Comparison of ENCODE assay signal across 8 mouse cellular contexts in the genomic region with DNA sequence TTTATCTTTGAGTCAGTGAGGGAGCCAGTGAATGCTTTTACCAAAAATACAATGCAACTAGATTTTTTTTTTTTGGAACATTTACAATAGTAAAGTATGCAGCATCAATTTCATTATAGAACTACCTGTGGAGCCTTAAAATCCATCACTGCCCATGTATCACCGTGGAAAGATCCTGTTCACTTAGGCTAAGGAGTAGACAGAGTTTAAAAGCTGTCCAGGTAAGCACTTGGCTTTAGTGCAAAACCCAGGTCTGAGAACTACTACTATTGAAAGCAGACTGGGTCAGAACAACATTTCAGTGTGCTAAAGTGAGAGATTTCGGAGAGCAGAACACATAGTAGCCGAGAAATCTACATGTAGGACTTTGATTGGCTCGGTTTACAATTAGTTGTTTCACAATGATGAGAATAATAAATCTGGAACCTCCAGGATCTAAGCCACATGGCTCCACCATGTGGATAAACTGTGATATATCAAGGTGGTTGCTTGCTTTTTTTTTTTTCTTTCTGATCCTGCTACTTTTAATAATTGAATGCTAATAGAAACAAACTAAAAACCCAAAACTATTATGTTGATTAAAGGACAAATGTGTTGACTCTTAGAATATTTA. TPM values are rescaled to one million over a fixed set of nuclear protein-coding genes. Genes with fewer than 3 reads are reported as not detected.
DNase-seq lines count a peak whose midpoint lies in the region; ATAC-seq and TF ChIP-seq lines count a peak whose summit lies in the region.

No protein-coding gene starts in this region.

- no peaks in the 10 kb centered on the region for H3K4me1 ChIP-seq in forebrain, embryonic 11.5 days (replicated peaks; ENCODE audit: control insufficient read depth, insufficient read depth, low read length)
- H3K4me1 ChIP-seq in midbrain, postnatal 0 days (ENCODE audit: insufficient read depth, low read length), result no peaks in the 10 kb centered on the region
- no peaks in the 10 kb centered on the region for H3K4me1 ChIP-seq in liver, embryonic 11.5 days (replicated peaks; ENCODE audit: control insufficient read depth, insufficient read depth, low read length)

- no peaks in the 10 kb centered on the region for H3K27me3 ChIP-seq in forebrain, embryonic 11.5 days (ENCODE audit: control insufficient read depth, insufficient read depth, low read length)
- H3K27me3 ChIP-seq in midbrain, postnatal 0 days (ENCODE audit: insufficient read depth, low read length), result no peaks in the 10 kb centered on the region
- no peaks in the 10 kb centered on the region for H3K27me3 ChIP-seq in liver, embryonic 11.5 days (replicated peaks; ENCODE audit: control insufficient read depth, insufficient read depth, low read length)

- WGBS in forebrain, embryonic 11.5 days, result 42% methylated on average over 4 of the region's 4 CpGs
- 30% methylated on average over 4 of the region's 4 CpGs for WGBS in midbrain, postnatal 0 days
- 39% methylated on average over 4 of the region's 4 CpGs for WGBS in liver, embryonic 11.5 days

- no peak for DNase-seq in left cerebral cortex, adult 2 months (ENCODE audit: extremely low spot score in 1 of 2, low spot score in 2 of 2)
- DNase-seq in left cerebral cortex, adult 18-20 months (ENCODE audit: low spot score in 2 of 2), result no peak
- peak; percentile 37 for DNase-seq in NIH3T3 (ENCODE audit: low read depth)
- no peak for DNase-seq in forebrain, embryonic 11.5 days (ENCODE audit: low spot score)
- DNase-seq in midbrain, postnatal 0 days (ENCODE audit: low spot score), result peak; percentile 79
- no peak for DNase-seq in testis, postnatal 10 days (ENCODE audit: low spot score)
- no peak for DNase-seq in right cerebral cortex, adult 18-20 months
- no peak for DNase-seq in liver, embryonic 11.5 days (ENCODE audit: low spot score)

- no peaks in the 10 kb centered on the region for H3K36me3 ChIP-seq in forebrain, embryonic 11.5 days (ENCODE audit: control insufficient read depth, insufficient read depth, low read length)
- H3K36me3 ChIP-seq in midbrain, postnatal 0 days (ENCODE audit: insufficient read depth, low read length), result no peaks in the 10 kb centered on the region
- H3K36me3 ChIP-seq in liver, embryonic 11.5 days (ENCODE audit: control insufficient read depth, insufficient read depth, low read length), result no peaks in the 10 kb centered on the region

- H3K9me3 ChIP-seq in forebrain, embryonic 11.5 days (ENCODE audit: control insufficient read depth, low read length), result no peaks in the 10 kb centered on the region
- H3K9me3 ChIP-seq in midbrain, postnatal 0 days (ENCODE audit: low read length), result no peaks in the 10 kb centered on the region
- no peaks in the 10 kb centered on the region for H3K9me3 ChIP-seq in liver, embryonic 11.5 days (ENCODE audit: control insufficient read depth, low read length)

- H3K9ac ChIP-seq in forebrain, embryonic 11.5 days (ENCODE audit: low read length), result no peak overlapping the region
- H3K9ac ChIP-seq in midbrain, postnatal 0 days (replicated peaks; ENCODE audit: low read length, poor library complexity, severe bottlenecking), result no peak overlapping the region
- H3K9ac ChIP-seq in liver, embryonic 11.5 days (ENCODE audit: low read depth, low read length), result no peak overlapping the region

- peak; percentile 40; the same call in 1 of the 2 replicates for ATAC-seq in forebrain, embryonic 11.5 days (replicated peaks; ENCODE audit: low FRiP score)
- ATAC-seq in midbrain, postnatal 0 days (ENCODE audit: low FRiP score), result peak; percentile 47; the same call in 1 of the 2 replicates
- ATAC-seq in liver, embryonic 11.5 days (replicated peaks; ENCODE audit: low FRiP score), result no peak

- no peak overlapping the region for H3K27ac ChIP-seq in left cerebral cortex, adult 2 months
- no peak overlapping the region for H3K27ac ChIP-seq in forebrain, embryonic 11.5 days (ENCODE audit: low read depth, low read length)
- H3K27ac ChIP-seq in midbrain, postnatal 0 days (ENCODE audit: low read depth, low read length), result no peak overlapping the region
- no peak overlapping the region for H3K27ac ChIP-seq in liver, embryonic 11.5 days (ENCODE audit: low read depth, low read length)

- peak; percentile 63 for TF ChIP-seq CTCF in left cerebral cortex, adult 2 months (IDR thresholded peaks at IDR 0.05)
- TF ChIP-seq CTCF in midbrain, postnatal 0 days (IDR thresholded peaks at IDR 0.05), result peak; percentile 78

- H3K4me3 ChIP-seq in left cerebral cortex, adult 2 months, result peak overlapping the region; percentile 21; the same call in 1 of the 2 replicates
- no peak overlapping the region for H3K4me3 ChIP-seq in forebrain, embryonic 11.5 days (ENCODE audit: low read depth, low read length)
- no peak overlapping the region for H3K4me3 ChIP-seq in midbrain, postnatal 0 days (ENCODE audit: low read depth, low read length)
- no peak overlapping the region for H3K4me3 ChIP-seq in liver, embryonic 11.5 days (ENCODE audit: low read depth, low read length)

- H3K4me2 ChIP-seq in forebrain, embryonic 11.5 days (ENCODE audit: low read depth, low read length, severe bottlenecking), result no peak overlapping the region
- H3K4me2 ChIP-seq in midbrain, postnatal 0 days (ENCODE audit: low read depth, low read length, poor library complexity, severe bottlenecking), result peak overlapping the region; percentile 34
- no peak overlapping the region for H3K4me2 ChIP-seq in liver, embryonic 11.5 days

- intact Hi-C loops in left cerebral cortex, adult 2 months (cut with DNase I), result loop anchor here (2.0 to 10.0 kb wide), 5 partner anchors 214 to 1502 kb away; no protein-coding TSS in a partner anchor

RNA-seq across cellular contexts. Expression of gene Ccnh, which starts 24.6 kb away (rescaled TPM):
- total RNA-seq in left cerebral cortex, adult 2 months (2021), result 10 to 100 TPM; 46.9 to 50.5 TPM
- 10 to 100 TPM; 47.2 to 47.6 TPM for total RNA-seq in left cerebral cortex, adult 18-20 months (2021)
- 121 and 122 TPM in 2 replicates for polyA plus RNA-seq in forebrain, embryonic 11.5 days (2014; fragmentation: Nextera tagmentation; extraction: Ambion mirVana)
- total RNA-seq in midbrain, postnatal 0 days (2014; rRNA removed), result 27.2 and 29.8 TPM in 2 replicates
- 69.7 and 70.8 TPM in 2 replicates for polyA plus RNA-seq in midbrain, postnatal 0 days (2015; fragmentation: Nextera tagmentation; extraction: Ambion mirVana)
- 109 and 119 TPM in 2 replicates for polyA plus RNA-seq in liver, embryonic 11.5 days (2014; fragmentation: Nextera tagmentation; extraction: Ambion mirVana)

Comparison
In these comparisons a context has a peak if more than half of its experiments do, and no peak if none do; other contexts are left out.
1. DNase-seq: peak in NIH3T3 (single experiment) and midbrain, postnatal 0 days (single experiment); none in left cerebral cortex, adult 2 months (0 of 2), left cerebral cortex, adult 18-20 months (0 of 2), forebrain, embryonic 11.5 days (single experiment), testis, postnatal 10 days (single experiment), right cerebral cortex, adult 18-20 months (single experiment) and liver, embryonic 11.5 days (single experiment).